Mouse (Mus musculus) liver, adult 2 months (tissue): ENCODE measurements at regions not wholly inside any gene's neighbourhood (a gene's known extent, or its start where the extent isn't known, plus 50 kb on each side); places are given as distances from the start of the nearest gene placed in this dataset.

Experiments
- CTCF ChIP-seq: fragments of 200-500 bp; IDR thresholded peaks from 2 replicates; pipeline ENCODE4 v1.5.1; 2011; ENCODE audit warnings: low read depth, low read length, control low read depth
- POLR2A ChIP-seq: fragments of 200-500 bp; IDR thresholded peaks from 2 replicates; pipeline ENCODE4 v1.6.1; 2011; ENCODE audit warnings: low read length, control low read depth; ENCODE audit not compliant: insufficient read depth; ENCODE audit errors: extremely low read depth

DNA sequence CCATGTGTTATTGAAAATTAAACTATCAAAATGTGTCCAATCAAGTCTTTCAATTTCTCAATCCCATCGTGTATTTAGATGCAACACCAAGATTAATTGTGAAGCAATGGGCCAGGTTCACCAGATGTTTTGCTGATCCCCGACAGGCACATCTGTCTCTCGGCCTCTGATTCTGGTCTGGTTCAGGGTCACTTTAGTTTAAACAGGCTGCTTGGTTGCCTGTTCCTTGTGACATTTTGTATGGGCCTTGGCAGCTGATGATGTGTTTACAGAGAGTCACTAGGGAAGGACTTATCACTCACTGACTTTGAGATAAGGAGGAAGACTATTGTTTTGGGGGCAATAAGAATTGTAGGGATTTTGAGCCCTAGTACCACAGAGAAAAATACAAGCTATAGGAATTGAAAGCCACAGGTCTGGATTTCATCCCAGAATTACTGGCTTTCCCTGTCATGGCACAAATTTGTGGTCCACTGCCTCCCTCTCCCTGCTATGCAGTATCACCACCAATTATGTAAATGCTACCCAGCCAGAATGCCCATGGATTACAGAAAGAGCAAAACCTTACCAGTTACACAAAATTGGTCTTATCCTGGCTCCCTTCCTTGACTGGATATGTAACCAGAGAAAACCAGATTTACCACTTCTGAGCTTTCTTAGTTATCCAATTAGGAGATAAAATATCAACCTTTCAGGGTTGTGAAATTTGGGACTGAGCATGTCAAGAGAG is 272.5 kb upstream of the Plxna2 start:
- TF ChIP-seq CTCF (no peak), POLR2A (no peak)
